Mouse (Mus musculus) heart, embryonic 13.5 days (tissue): ENCODE results near the gene Trpt1. TPM values are rescaled to one million over a fixed set of nuclear protein-coding genes. Genes with fewer than 3 reads are reported as not detected.
"Not testable (repeated sequence)": the region's sequence is repeated elsewhere in the genome, so short reads cannot be mapped to it uniquely, and the experiment has no call there.

Source experiments
- ATAC-seq: fragments of 200-750 bp; cut with Nextera tagmentation; 2 replicates; pipeline ENCODE4 v1.8.0; 2017; ENCODE audit warnings: moderate TSS enrichment; ENCODE audit not compliant: insufficient number of reproducible peaks, low FRiP score, low TSS enrichment; ENCODE audit errors: extremely low read depth
- H3K27ac ChIP-seq: fragments of 300-500 bp; sonication (generic); replicated peaks from 2 replicates; pipeline ENCODE4 v1.5.1; 2015; ENCODE audit warnings: moderate library complexity, mild to moderate bottlenecking, inconsistent platforms
- H3K27me3 ChIP-seq: fragments of 300-500 bp; sonication (generic); replicated peaks from 2 replicates; pipeline ENCODE4 v1.6.1; 2015; ENCODE audit warnings: mild to moderate bottlenecking, inconsistent platforms
- H3K36me3 ChIP-seq: fragments of 300-500 bp; sonication (generic); 2 replicates; pipeline ENCODE4 v1.6.1; 2015; ENCODE audit warnings: mild to moderate bottlenecking, inconsistent platforms
- H3K4me1 ChIP-seq: fragments of 300-500 bp; sonication (generic); 2 replicates; pipeline ENCODE4 v1.6.1; 2015; ENCODE audit warnings: inconsistent platforms
- H3K4me2 ChIP-seq: fragments of 300-500 bp; sonication (generic); 2 replicates; pipeline ENCODE4 v1.6.1; 2015; ENCODE audit warnings: inconsistent platforms, mild to moderate bottlenecking, moderate library complexity
- H3K4me3 ChIP-seq: fragments of 300-500 bp; sonication (generic); 2 replicates; pipeline ENCODE4 v1.5.1; 2015; ENCODE audit warnings: moderate library complexity, mild to moderate bottlenecking, inconsistent platforms
- H3K9ac ChIP-seq: fragments of 300-500 bp; sonication (generic); 2 replicates; pipeline ENCODE4 v1.6.1; 2015; ENCODE audit warnings: inconsistent platforms, mild to moderate bottlenecking, moderate library complexity
- H3K9me3 ChIP-seq: fragments of 300-500 bp; sonication (generic); 2 replicates; pipeline ENCODE4 v1.6.1; 2016; ENCODE audit warnings: inconsistent platforms
- WGBS: fragments of 180-500 bp; shearing (Covaris S2); methylation state at CpG from one replicate; pipeline ENCODE4 v1.1.7; 2015; ENCODE audit warnings: mixed read lengths; 5-methylcytosine and 5-hydroxymethylcytosine counted together
- polyA plus RNA-seq: library from polyadenylated mRNA; unstranded; fragments of >200 nt; fragmentation: Nextera tagmentation; extraction: Ambion mirVana; gene quantifications from 2 replicates; pipeline ENCODE4 v1.2.1, GENCODE M21; 2015

The Trpt1 gene
- polyA plus RNA-seq, 1 experiment from 2014 or later, result 15.8 TPM

- H3K27me3 ChIP-seq, result no peaks in the 10 kb centered on the region
- ATAC-seq, result no peak
- H3K4me1 ChIP-seq, result peaks cover 36% of the 10 kb centered on the region
- peak overlapping the region; percentile 75 for H3K4me2 ChIP-seq
- H3K9me3 ChIP-seq, result no peaks in the 10 kb centered on the region
- peak overlapping the region; percentile 88 for H3K4me3 ChIP-seq
- WGBS, result 65% methylated on average over 10 of the region's 10 CpGs
- H3K9ac ChIP-seq, result peak overlapping the region; percentile 100
- H3K36me3 ChIP-seq, result peaks cover 54% of the 10 kb centered on the region
- H3K27ac ChIP-seq, result peak overlapping the region; percentile 98
Measured at GRCm38 (mm10) chr19:6985951-6986708, 9.8 kb upstream of the Trpt1 start.

- Histone ChIP-seq H3K4me3 (peak within 1 kb of the TSS; percentile 88), H3K27ac (peak within 1 kb of the TSS; percentile 98), H3K9ac (peak within 1 kb of the TSS; percentile 100), H3K27me3 (no peaks in the 10 kb centered on the region), H3K36me3 (peaks cover 43% of the 10 kb centered on the region), H3K4me1 (peaks cover 36% of the 10 kb centered on the region), H3K4me2 (peak within 1 kb of the TSS; percentile 75), H3K9me3 (no peaks in the 10 kb centered on the region)
- under 1% methylated on average over 52 of the region's 85 CpGs for WGBS
- peak; percentile 44 for ATAC-seq
Measured at GRCm38 (mm10) chr19:6987061-6987903, 8.6 kb upstream of the Trpt1 start, which contains the start of gene Vegfb. TSS of gene Vegfb (minus strand) at chr19:6987651.

GRCm38 (mm10) chr19:6987904-6988285, 8.0 kb upstream of the Trpt1 start:
- Histone ChIP-seq H3K27me3 (no peaks in the 10 kb centered on the region), H3K4me3 (peak overlapping the region; percentile 88), H3K4me1 (peaks cover 37% of the 10 kb centered on the region), H3K27ac (peak overlapping the region; percentile 98), H3K4me2 (peak overlapping the region; percentile 75), H3K9ac (peak overlapping the region; percentile 100), H3K36me3 (peaks cover 36% of the 10 kb centered on the region), H3K9me3 (no peaks in the 10 kb centered on the region)
- ATAC-seq, result no peak
- 3% methylated on average over 8 of the region's 8 CpGs for WGBS

- H3K27me3 ChIP-seq, result no peaks in the 10 kb centered on the region
- H3K4me3 ChIP-seq, result no peak overlapping the region
- no peak overlapping the region for H3K9ac ChIP-seq
- H3K4me2 ChIP-seq, result no peak overlapping the region
- no peak for ATAC-seq
- peaks cover 46% of the 10 kb centered on the region for H3K4me1 ChIP-seq
- peaks cover 23% of the 10 kb centered on the region for H3K36me3 ChIP-seq
- no peaks in the 10 kb centered on the region for H3K9me3 ChIP-seq
- no peak overlapping the region for H3K27ac ChIP-seq
- 86% methylated on average over 8 of the region's 8 CpGs for WGBS
Measured at GRCm38 (mm10) chr19:6989251-6989650, 6.7 kb upstream of the Trpt1 start.

- 94% methylated on average over 6 of the region's 6 CpGs for WGBS
- Histone ChIP-seq H3K4me2 (no peak overlapping the region), H3K9ac (no peak overlapping the region), H3K9me3 (no peaks in the 10 kb centered on the region), H3K27ac (no peak overlapping the region), H3K4me1 (peaks cover 50% of the 10 kb centered on the region), H3K36me3 (peaks cover 10% of the 10 kb centered on the region), H3K4me3 (no peak overlapping the region), H3K27me3 (no peaks in the 10 kb centered on the region)
- no peak for ATAC-seq
Measured at GRCm38 (mm10) chr19:6990712-6991111, 5.2 kb upstream of the Trpt1 start.

- 85% methylated on average over 6 of the region's 6 CpGs for WGBS
Measured at GRCm38 (mm10) chr19:6991166-6991565, 4.8 kb upstream of the Trpt1 start.

GRCm38 (mm10) chr19:6992011-6992858, 3.7 kb upstream of the Trpt1 start, which contains the start of gene Dnajc4:
TSS of gene Dnajc4 (minus strand) at chr19:6992572.
- Histone ChIP-seq H3K4me3 (peak within 1 kb of the TSS; percentile 64), H3K36me3 (peaks cover 5% of the 10 kb centered on the region; the same call in 1 of the 2 replicates), H3K27me3 (no peaks in the 10 kb centered on the region), H3K9me3 (no peaks in the 10 kb centered on the region), H3K27ac (peak within 1 kb of the TSS; percentile 76), H3K4me2 (peak within 1 kb of the TSS; percentile 92), H3K9ac (peak within 1 kb of the TSS; percentile 92), H3K4me1 (peaks cover 49% of the 10 kb centered on the region)
- ATAC-seq, result peak; percentile 85
- 1% methylated on average over 37 of the region's 37 CpGs for WGBS

More at GRCm38 (mm10) chr19:6991166-6991565, 4.8 kb upstream of the Trpt1 start:
- Histone ChIP-seq H3K4me1 (peaks cover 46% of the 10 kb centered on the region), H3K9ac (peak overlapping the region; percentile 92; the same call in 1 of the 2 replicates), H3K4me2 (peak overlapping the region; percentile 92), H3K4me3 (peak overlapping the region; percentile 64; the same call in 1 of the 2 replicates)
- H3K27ac ChIP-seq, H3K9me3 ChIP-seq, ATAC-seq, H3K27me3 ChIP-seq, H3K36me3 ChIP-seq: not testable (repeated sequence)

- Histone ChIP-seq H3K4me3 (peak overlapping the region; percentile 64), H3K4me2 (peak overlapping the region; percentile 92), H3K4me1 (peaks cover 45% of the 10 kb centered on the region), H3K9me3 (no peaks in the 10 kb centered on the region), H3K27me3 (no peaks in the 10 kb centered on the region), H3K27ac (peak overlapping the region; percentile 76), H3K9ac (peak overlapping the region; percentile 86), H3K36me3 (peaks cover 7% of the 10 kb centered on the region)
- ATAC-seq, result no peak
- WGBS, result 60% methylated on average over 14 of the region's 14 CpGs
Measured at GRCm38 (mm10) chr19:6993011-6993770, 2.7 kb upstream of the Trpt1 start.

- H3K9ac ChIP-seq, result no peak overlapping the region
- H3K27me3 ChIP-seq, result no peaks in the 10 kb centered on the region
- no peak overlapping the region for H3K4me2 ChIP-seq
- H3K36me3 ChIP-seq, result peaks cover 15% of the 10 kb centered on the region
- H3K27ac ChIP-seq, result no peak overlapping the region
- no peak overlapping the region; the same call in 1 of the 2 replicates for H3K4me3 ChIP-seq
- no peaks in the 10 kb centered on the region for H3K9me3 ChIP-seq
- peaks cover 43% of the 10 kb centered on the region for H3K4me1 ChIP-seq
- WGBS, result 83% methylated on average over 8 of the region's 8 CpGs
- no peak for ATAC-seq
Measured at GRCm38 (mm10) chr19:6994002-6994401, 1.9 kb upstream of the Trpt1 start.

GRCm38 (mm10) chr19:6994489-6994888, 1.4 kb upstream of the Trpt1 start:
- no peaks in the 10 kb centered on the region for H3K27me3 ChIP-seq
- 78% methylated on average over 8 of the region's 8 CpGs for WGBS
- peaks cover 43% of the 10 kb centered on the region for H3K4me1 ChIP-seq
- ATAC-seq, result no peak
- no peak overlapping the region for H3K27ac ChIP-seq
- H3K4me3 ChIP-seq, result peak overlapping the region; percentile 71; the same call in 1 of the 2 replicates
- peaks cover 15% of the 10 kb centered on the region for H3K36me3 ChIP-seq
- peak overlapping the region; percentile 92 for H3K9ac ChIP-seq
- H3K4me2 ChIP-seq, result peak overlapping the region; percentile 89
- H3K9me3 ChIP-seq, result no peaks in the 10 kb centered on the region
